Mouse (Mus musculus) heart, postnatal 14 days (tissue): Measurements from ENCODE around the gene Snd1. TPM values are rescaled to one million over a fixed set of nuclear protein-coding genes. Genes with fewer than 3 reads are reported as not detected.

ENCODE experiments used
- DNase-seq, 2 experiments: peaks; one replicate each; pipeline ENCODE4 v3.0.0; 2021 to 2022
- intact Hi-C: fragments of 180-260 bp; cut with DNase I; formaldehyde crosslinking; loops from one replicate; pipeline ENCODE4 v1.15.1; 2025
- total RNA-seq, 2 experiments: library from RNA; stranded (reverse); gene quantifications; 2 replicates each; pipeline ENCODE4 v1.2.3; 2021

Gene Snd1
- total RNA-seq, 2 experiments from 2014 or later: 78.9 to 82.1 TPM

GRCm38 (mm10) chr6:28875333-28875732, 400.4 kb downstream of the Snd1 start:
- intact Hi-C loops: no loop called here
- DNase-seq: no peak

DNA sequence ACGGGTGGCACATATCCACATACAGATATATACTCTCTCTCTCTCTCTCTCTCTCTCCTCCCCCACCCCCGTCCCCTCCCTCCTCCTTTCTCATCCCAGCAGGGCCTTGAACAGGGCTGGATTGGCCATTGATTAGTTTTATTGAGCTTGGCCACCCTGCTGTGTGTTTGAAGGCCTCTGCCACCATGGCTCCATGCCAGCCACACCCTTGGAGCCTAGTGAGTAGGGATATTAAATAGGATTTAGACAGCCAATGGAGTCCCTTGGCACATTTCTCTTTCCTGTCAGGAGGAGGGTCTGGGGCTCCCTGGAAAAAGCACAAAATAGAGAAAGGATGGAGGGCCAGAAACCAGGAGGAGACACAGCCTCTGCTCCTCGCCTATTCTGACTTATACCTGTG, 401.6 kb downstream of the Snd1 start:
- no peak for DNase-seq
- intact Hi-C loops: no loop called here

DNA sequence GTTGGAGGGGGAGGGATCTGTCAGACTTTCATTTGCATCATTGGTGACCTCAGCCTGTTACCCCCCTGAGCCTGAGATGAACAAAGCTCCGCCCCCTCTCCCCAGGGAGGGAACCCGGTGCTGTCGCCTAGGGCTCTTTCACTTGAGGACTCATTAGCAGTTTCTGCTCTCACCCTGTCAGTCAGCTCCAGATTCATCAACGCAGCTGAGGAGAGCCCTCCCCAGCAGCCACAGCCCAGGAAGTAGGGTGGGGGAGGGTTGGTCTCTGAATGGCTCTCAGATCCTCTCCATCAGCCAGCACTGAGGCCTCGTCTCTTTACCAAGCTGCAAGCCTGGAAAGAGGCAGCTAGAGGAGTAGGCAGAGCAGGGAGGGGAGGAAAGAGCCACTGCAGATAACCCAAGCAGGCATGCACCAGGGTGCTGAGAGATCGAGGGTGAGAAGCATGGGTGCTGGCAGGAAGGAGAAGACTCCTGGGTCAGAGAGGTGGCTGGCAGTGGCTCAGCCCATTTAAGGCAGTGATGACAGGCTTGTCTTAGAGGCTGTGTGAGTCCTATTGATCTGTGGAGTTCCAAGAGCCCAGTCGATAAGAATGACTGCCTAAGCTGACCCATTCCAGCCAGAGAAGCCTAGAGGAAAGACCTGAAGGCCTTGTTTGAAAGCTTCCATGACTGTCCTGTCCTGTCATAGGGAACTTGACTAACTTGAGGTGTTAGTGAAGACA, 403.2 kb downstream of the Snd1 start:
- no peak for DNase-seq
- intact Hi-C loops: no loop called here

DNA sequence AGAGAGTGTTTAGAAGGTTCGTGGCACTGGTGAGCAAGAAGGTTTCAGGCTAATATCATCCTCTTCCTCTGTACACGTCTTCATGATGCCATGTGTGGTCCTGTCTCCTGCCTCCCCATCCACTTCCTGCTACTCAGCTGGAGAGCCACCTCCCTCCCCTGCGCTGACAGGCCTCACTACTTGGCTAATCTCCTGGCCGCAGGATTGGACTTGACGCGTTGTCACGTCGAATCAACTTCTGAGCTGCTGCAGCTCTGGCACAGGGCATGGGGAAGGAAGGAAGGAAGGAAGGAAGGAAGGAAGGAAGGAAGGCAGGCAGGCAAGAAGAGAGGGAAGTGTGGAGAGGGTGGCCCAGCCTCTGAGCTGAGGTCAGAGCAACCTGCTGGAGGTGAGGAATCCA, 404.4 kb downstream of the Snd1 start:
- DNase-seq: no peak
- intact Hi-C loops: no loop called here

DNA sequence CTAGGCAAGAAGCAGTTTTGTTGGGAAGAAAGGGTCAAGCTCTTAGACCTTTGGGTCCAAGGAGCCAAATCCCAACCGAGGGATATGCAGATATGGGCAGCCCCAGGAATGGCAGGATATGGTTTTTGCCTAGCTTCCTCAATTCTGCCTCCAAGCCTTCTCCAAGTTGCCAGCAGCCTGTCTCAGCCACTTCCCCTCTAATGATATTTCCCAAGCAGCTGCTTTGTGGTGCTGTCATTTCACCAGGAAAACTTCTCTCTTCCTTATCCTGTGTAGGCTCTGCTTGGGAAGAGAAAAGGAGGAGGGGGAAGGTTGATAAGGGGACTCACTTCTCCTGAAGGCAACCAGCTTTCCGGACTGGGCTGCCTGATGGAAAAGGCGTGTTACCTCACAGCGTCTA, 406.0 kb downstream of the Snd1 start:
- intact Hi-C loops: no loop called here
- no peak for DNase-seq

DNA sequence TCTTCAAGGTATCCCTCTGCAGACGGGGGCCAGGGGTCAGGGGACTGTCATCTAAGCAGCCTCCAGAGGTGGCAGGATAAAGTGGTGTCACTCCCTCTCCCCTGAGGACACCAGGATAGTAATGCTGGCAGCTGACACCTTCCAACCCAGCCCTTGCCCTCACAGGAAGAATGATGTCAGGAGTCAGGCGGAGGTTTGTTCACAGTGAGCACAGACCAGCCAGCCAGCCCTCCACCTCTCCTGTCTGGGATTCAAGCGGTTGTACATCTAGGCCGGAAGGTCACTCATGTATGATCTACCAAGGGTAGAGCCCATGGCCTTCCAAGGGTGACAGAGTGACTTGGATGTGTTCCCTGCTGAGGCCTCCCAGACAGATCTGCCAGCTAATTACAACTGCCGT, 408.6 kb downstream of the Snd1 start:
- intact Hi-C loops: no loop called here
- DNase-seq: peak in 1 of 2 experiments; percentile 20

- no peak for DNase-seq
- intact Hi-C loops: no loop called here
These were observed 411.9 kb downstream of the Snd1 start for GRCm38 (mm10) chr6:28886724-28887440.

DNA sequence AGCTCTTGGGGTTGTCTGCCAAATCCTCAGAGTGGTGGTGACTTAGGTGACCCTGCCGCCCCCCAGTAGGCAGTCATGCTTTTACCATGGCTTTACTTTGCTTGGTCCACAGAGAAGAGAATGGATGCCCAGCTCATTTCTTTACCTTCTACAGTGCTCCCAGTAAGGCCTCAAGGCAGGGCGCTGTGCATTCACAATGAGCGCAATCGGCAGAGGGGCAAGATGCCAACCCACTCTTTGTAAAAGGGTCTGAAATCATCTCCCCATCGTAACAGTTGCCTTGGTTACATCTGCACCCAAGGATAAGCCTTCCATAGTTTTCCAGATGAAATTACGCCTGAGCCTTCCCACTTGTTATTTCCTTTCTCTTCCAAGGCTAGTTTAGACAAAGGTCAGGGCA, 415.5 kb downstream of the Snd1 start:
- DNase-seq: no peak
- intact Hi-C loops: loop anchor here (5.0 to 10.0 kb wide), 2 partner anchors 38 to 356 kb away; no protein-coding TSS in a partner anchor

DNA sequence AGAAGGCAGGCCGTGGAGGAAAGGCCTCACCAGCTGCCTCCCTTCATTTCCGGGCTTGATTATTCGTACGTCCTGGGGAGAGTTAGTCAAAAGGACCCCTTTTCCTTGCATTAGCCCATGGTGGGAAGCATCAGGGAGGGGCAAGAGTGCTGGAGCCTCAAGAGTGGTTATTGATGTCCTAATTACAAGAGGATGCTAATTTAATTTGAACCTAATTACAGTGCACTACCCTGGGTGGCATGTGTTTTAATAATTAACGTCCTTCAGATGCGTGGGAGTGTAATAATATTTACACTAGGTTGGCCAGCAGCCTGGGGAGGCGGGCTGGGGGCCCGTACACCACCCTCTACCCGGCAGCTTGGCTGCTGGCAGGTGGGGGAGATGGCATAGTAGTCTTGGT, 416.5 kb downstream of the Snd1 start:
- DNase-seq: no peak
- intact Hi-C loops: loop anchor here (5.0 to 10.0 kb wide), 2 partner anchors 39 to 357 kb away; no protein-coding TSS in a partner anchor

- DNase-seq: no peak
- intact Hi-C loops: loop anchor here (5.0 to 10.0 kb wide), 2 partner anchors 63 to 360 kb away; partner anchors contain the start of gene Lrrc4
These were observed 420.1 kb downstream of the Snd1 start for GRCm38 (mm10) chr6:28895004-28895515.

- no peak for DNase-seq
- intact Hi-C loops: loop anchor here (5.0 to 10.0 kb wide), 2 partner anchors 63 to 361 kb away; partner anchors contain the start of gene Lrrc4
These were observed 420.8 kb downstream of the Snd1 start for GRCm38 (mm10) chr6:28895726-28896125.

DNA sequence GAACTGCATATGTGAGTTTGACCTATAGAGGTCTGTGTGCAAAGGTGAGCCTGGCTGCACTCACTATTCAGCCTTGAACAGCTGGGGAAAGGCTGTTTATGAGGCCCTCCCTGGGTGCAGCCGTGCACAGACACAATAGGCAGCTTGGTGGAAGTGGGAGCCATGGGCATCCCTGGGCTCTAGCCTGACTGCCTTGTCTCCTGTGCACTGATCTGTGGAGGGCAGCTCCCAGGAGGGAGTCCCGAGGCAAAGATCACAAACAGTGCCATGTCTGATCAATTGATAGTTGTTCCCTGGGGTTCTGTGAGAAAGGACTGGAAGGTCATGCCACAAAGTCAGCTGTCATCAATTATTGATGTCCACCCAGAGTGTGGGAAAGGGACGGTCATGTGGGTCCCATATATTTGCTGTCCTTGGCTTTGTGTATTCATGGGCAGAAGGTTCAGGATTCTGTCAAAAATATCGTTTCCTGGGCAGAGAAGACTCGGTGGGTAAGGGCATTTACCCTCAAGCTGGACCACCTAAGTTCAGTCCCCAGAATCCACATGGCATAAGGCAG, 421.9 kb downstream of the Snd1 start:
- DNase-seq: no peak
- intact Hi-C loops: loop anchor here (5.0 to 10.0 kb wide), 2 partner anchors 65 to 362 kb away; partner anchors contain the start of gene Lrrc4

- DNase-seq: no peak
- intact Hi-C loops: loop anchor here (5.0 to 10.0 kb wide), 2 partner anchors 65 to 363 kb away; partner anchors contain the start of gene Lrrc4
These were observed 422.6 kb downstream of the Snd1 start for GRCm38 (mm10) chr6:28897326-28898085.

DNA sequence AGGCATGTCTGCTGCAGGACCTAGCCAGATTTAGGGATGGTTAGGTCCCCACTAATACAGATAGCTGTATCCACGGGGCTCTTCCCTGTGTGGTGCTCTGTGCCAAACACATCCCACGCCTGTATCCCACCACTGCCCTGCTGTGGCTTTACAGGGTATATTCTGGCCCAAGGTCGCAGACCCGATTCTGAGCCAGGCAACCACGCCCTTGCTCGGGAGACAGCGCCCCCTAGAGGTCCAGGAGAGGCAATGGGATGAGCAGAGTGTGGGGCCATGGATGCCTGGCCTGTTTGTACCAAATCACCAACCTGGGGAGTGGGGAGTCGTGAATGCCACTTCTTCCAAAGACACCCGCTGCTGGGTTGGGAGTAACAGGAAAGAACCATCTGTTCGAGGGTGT, 423.9 kb downstream of the Snd1 start:
- peak; percentile 50 to 65 for DNase-seq
- intact Hi-C loops: loop anchor here (5.0 to 10.0 kb wide), 2 partner anchors 67 to 364 kb away; partner anchors contain the start of gene Lrrc4

DNA sequence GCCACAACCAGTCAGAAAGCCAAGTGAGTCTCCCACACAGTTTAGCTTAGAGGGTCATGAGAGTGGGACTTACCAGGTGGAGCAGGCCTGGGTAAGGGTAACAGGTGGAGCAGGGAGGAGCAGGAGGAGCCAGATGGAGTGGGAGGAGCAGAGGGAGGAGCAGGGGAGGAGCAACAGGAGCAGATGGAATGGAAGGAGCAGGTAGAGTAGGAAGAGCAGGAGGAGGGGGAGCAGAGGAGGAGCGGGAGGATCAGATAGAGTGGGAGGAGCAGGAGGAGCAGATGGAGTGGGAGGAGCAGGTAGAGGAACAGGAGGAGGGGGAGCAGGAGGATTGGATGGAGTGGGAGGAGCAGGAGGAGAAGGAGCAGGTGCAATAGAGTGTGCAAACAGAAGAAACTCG, 427.6 kb downstream of the Snd1 start:
- intact Hi-C loops: no loop called here
- DNase-seq: no peak

DNA sequence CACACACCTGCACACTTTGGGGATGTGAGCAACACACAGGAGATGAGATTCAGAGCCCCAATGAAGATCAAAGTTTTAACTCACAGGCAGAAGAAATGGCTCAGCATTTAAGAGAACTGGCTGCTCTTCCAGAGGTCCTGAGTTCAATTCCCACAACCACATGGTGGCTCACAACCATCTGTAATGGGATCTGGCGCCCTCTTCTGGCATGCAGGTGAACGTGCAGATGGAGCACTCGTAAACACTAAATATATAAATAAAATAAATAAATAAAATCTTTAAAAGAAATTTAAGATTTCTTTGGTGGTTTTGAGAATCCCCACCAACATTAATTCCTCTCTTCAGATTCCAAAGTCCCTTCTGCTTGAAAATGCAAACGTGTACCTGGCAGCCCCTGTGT, 429.5 kb downstream of the Snd1 start:
- intact Hi-C loops: no loop called here
- DNase-seq: no peak

DNA sequence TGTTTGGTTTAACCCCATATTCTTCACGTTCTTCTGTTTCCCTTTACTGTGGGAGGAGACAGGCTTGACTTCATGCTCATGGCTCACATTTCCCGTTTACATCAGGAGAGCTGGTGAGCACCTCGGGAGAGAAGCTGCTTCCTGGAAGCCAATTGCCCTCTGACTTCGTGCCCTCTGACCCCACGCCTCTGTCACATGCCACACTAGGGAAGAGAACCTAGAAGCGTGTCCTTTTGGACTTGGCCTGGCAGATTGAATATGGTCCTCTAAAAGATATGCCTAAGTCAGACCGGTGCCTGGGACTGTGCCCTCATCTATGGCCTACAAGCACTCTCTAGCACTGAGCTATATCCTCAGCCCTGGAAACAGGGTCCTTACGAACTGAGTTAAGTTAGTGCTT, 430.4 kb downstream of the Snd1 start:
- DNase-seq: no peak
- intact Hi-C loops: no loop called here

GRCm38 (mm10) chr6:28909866-28910265, 434.9 kb downstream of the Snd1 start:
- intact Hi-C loops: no loop called here
- no peak for DNase-seq

GRCm38 (mm10) chr6:28914981-28915380, 440.0 kb downstream of the Snd1 start:
- no peak for DNase-seq
- intact Hi-C loops: no loop called here

GRCm38 (mm10) chr6:28916630-28917029, 441.7 kb downstream of the Snd1 start:
- intact Hi-C loops: no loop called here
- no peak for DNase-seq
